In genomic region chr10:53407422-53407821, GRCm38 (mm10) we compare ENCODE assay signal across 21 mouse cellular contexts. TPM values are rescaled to one million over a fixed set of nuclear protein-coding genes. Genes with fewer than 3 reads are reported as not detected.
DNase-seq lines count a peak whose midpoint lies in the region; ATAC-seq and TF ChIP-seq lines count a peak whose summit lies in the region.
"Had no signal": no experiment of that assay in that cellular context is flagged by ENCODE, and none has a peak within 500 bp of the region (broad histone marks: within the 10 kb centered on the region; RNA-seq: fewer than 3 reads in every experiment).

No protein-coding gene starts in this region.

- H3K9me3 ChIP-seq in liver, postnatal 0 days (ENCODE audit: low read length): no peaks in the 10 kb centered on the region
- no peaks in the 10 kb centered on the region for H3K9me3 ChIP-seq in forebrain, embryonic 16.5 days (ENCODE audit: control insufficient read depth, low read length)
- H3K9me3 ChIP-seq: heart, embryonic 10.5 days; hindbrain, embryonic 10.5 days; limb, embryonic 10.5 days; midbrain, embryonic 13.5 days had no signal

- TF ChIP-seq EP300 in liver, postnatal 0 days (IDR thresholded peaks at IDR 0.05; ENCODE audit: low read depth): peak; percentile 67

- no peak overlapping the region for H3K4me3 ChIP-seq in left cerebral cortex, adult 2 months
- H3K4me3 ChIP-seq in liver, postnatal 0 days (ENCODE audit: low read depth, low read length): no peak overlapping the region
- no peak overlapping the region for H3K4me3 ChIP-seq in forebrain, embryonic 16.5 days (replicated peaks; ENCODE audit: low read length)
- H3K4me3 ChIP-seq: heart, embryonic 10.5 days; hindbrain, embryonic 10.5 days; limb, embryonic 10.5 days; midbrain, embryonic 13.5 days; myocyte had no signal

- H3K36me3 ChIP-seq in liver, postnatal 0 days (replicated peaks; ENCODE audit: insufficient read depth, low read length): no peaks in the 10 kb centered on the region
- no peaks in the 10 kb centered on the region for H3K36me3 ChIP-seq in forebrain, embryonic 16.5 days (ENCODE audit: control insufficient read depth, insufficient read depth)
- H3K36me3 ChIP-seq: heart, embryonic 10.5 days; hindbrain, embryonic 10.5 days; limb, embryonic 10.5 days; midbrain, embryonic 13.5 days had no signal

- peak; percentile 93 for ATAC-seq in liver, postnatal 0 days
- ATAC-seq in forebrain, embryonic 16.5 days: no peak
- ATAC-seq: midbrain, embryonic 13.5 days; Patski had no signal

- 56% methylated on average over 4 of the region's 4 CpGs for WGBS in liver, postnatal 0 days (ENCODE audit: insufficient replicate concordance)
- WGBS in forebrain, embryonic 16.5 days: 83% methylated on average over 4 of the region's 4 CpGs

- peak overlapping the region; percentile 30; the same call in 1 of the 2 replicates for H3K27ac ChIP-seq in left cerebral cortex, adult 2 months
- peak overlapping the region; percentile 84 for H3K27ac ChIP-seq in liver, postnatal 0 days (ENCODE audit: low read depth)
- no peak overlapping the region for H3K27ac ChIP-seq in forebrain, embryonic 16.5 days (ENCODE audit: low read length)
- H3K27ac ChIP-seq: heart, embryonic 10.5 days; hindbrain, embryonic 10.5 days; limb, embryonic 10.5 days; liver, embryonic 14.5 days; midbrain, embryonic 13.5 days had no signal

- H3K4me1 ChIP-seq in liver, postnatal 0 days (ENCODE audit: insufficient read depth): peaks cover 2% of the 10 kb centered on the region
- H3K4me1 ChIP-seq in forebrain, embryonic 16.5 days (replicated peaks; ENCODE audit: control insufficient read depth, insufficient read depth, low read length): no peaks in the 10 kb centered on the region
- H3K4me1 ChIP-seq: heart, embryonic 10.5 days; hindbrain, embryonic 10.5 days; limb, embryonic 10.5 days; midbrain, embryonic 13.5 days had no signal

- DNase-seq in left cerebral cortex, adult 2 months (ENCODE audit: extremely low spot score in 1 of 2, low spot score in 2 of 2): no peak
- no peak for DNase-seq in left cerebral cortex, adult 11 months (ENCODE audit: low spot score)
- peak; percentile 46 for DNase-seq in 416B (ENCODE audit: low read depth)
- DNase-seq in Muller cell, postnatal 12 days (ENCODE audit: inconsistent ontology term): peak; percentile 41
- DNase-seq in liver, postnatal 0 days: peak; percentile 54
- no peak for DNase-seq in right cerebral cortex, postnatal 25 days
- DNase-seq: cerebellum, adult 18-20 months; cerebellum, postnatal 25 days; gastrocnemius, postnatal 25 days; kidney, adult 2 months; kidney, postnatal 10 days; right cerebral cortex, postnatal 14 days; thymus, postnatal 4 days had no signal

- intact Hi-C loops in left cerebral cortex, adult 2 months (cut with DNase I): no loop called here

- H3K4me2 ChIP-seq in liver, postnatal 0 days (ENCODE audit: low read depth, low read length): no peak overlapping the region
- H3K4me2 ChIP-seq in forebrain, embryonic 16.5 days (ENCODE audit: low read length): no peak overlapping the region
- H3K4me2 ChIP-seq: midbrain, embryonic 13.5 days had no signal

- H3K27me3 ChIP-seq in liver, postnatal 0 days (ENCODE audit: insufficient read depth, low read length): no peaks in the 10 kb centered on the region
- no peaks in the 10 kb centered on the region for H3K27me3 ChIP-seq in forebrain, embryonic 16.5 days (replicated peaks; ENCODE audit: control insufficient read depth, insufficient read depth, low read length)
- H3K27me3 ChIP-seq: midbrain, embryonic 13.5 days; Patski had no signal

- H3K9ac ChIP-seq in liver, postnatal 0 days (replicated peaks): no peak overlapping the region
- H3K9ac ChIP-seq in forebrain, embryonic 16.5 days (replicated peaks; ENCODE audit: low read depth, low read length): no peak overlapping the region
- H3K9ac ChIP-seq: liver, embryonic 14.5 days; midbrain, embryonic 13.5 days had no signal

- TF ChIP-seq CTCF in left cerebral cortex, adult 2 months (IDR thresholded peaks at IDR 0.05): no peak
- TF ChIP-seq CTCF in liver, postnatal 0 days (IDR thresholded peaks at IDR 0.05; ENCODE audit: low read depth): no peak

RNA-seq across cellular contexts. Expression of gene Cep85l, which starts 27.7 kb away (rescaled TPM):
- total RNA-seq in left cerebral cortex, adult 2 months (2021): 10 to 100 TPM; 21.7 to 24.5 TPM
- 2.5 and 5.4 TPM in 2 replicates for polyA plus RNA-seq in liver, postnatal 0 days (2015; fragmentation: Nextera tagmentation; extraction: Ambion mirVana)
- 8.3 and 9.0 TPM in 2 replicates for polyA plus RNA-seq in forebrain, embryonic 16.5 days (2015; fragmentation: Nextera tagmentation; extraction: Ambion mirVana)

Comparison
In these comparisons a context has a peak if more than half of its experiments do, and no peak if none do; other contexts are left out.
1. DNase-seq: peak in 416B (single experiment), Muller cell, postnatal 12 days (single experiment) and liver, postnatal 0 days (single experiment); none in left cerebral cortex, adult 2 months (0 of 2), left cerebral cortex, adult 11 months (single experiment) and right cerebral cortex, postnatal 25 days (single experiment).